Mouse (Mus musculus): Measurements from ENCODE around the gene Calca. TPM values are rescaled to one million over a fixed set of nuclear protein-coding genes. Genes with fewer than 3 reads are reported as not detected.
A peak's percentile ranks its signal among the peaks of the same experiment; 100 is the strongest.
"Not testable (repeated sequence)": the region's sequence is repeated elsewhere in the genome, so short reads cannot be mapped to it uniquely, and the experiment has no call there.

Calca gene
- polyA plus RNA-seq (2015; fragmentation: Nextera tagmentation; extraction: Ambion mirVana) = 12.0 and 14.0 TPM in 2 replicates

GRCm38 (mm10) chr7:114636102-114636501 is at the start of gene Calca:
TSS of gene Calca (minus strand) at chr7:114636357.
- WGBS = 1% methylated on average over 12 of the region's 12 CpGs
- peak within 1 kb of the TSS; percentile 61 for H3K9ac ChIP-seq

GRCm38 (mm10) chr7:114672697-114673096 is 36.5 kb upstream of the Calca start:
- Histone ChIP-seq H3K4me3 (no peak overlapping the region), H3K9me3 (no peaks in the 10 kb centered on the region), H3K9ac (no peak overlapping the region), H3K4me1 (replicated peaks) (0 out of 2 replicates have a peak, but pooled peaks cover 5% of the 10 kb centered on the region), H3K36me3 (no peaks in the 10 kb centered on the region), H3K4me2 (no peak overlapping the region), H3K27ac (replicated peaks) (no peak overlapping the region), H3K27me3 (no peaks in the 10 kb centered on the region)
- no peak for ATAC-seq (ENCODE audit: low read depth)
- 35% methylated on average over 2 of the region's 2 CpGs for WGBS

More at GRCm38 (mm10) chr7:114636102-114636501, at the start of gene Calca:
- ATAC-seq (ENCODE audit: low read depth) = peak; percentile 71; the same call in 1 of the 2 replicates
- no peak within 1 kb of the TSS for H3K27ac ChIP-seq (replicated peaks)
- peaks cover 11% of the 10 kb centered on the region for H3K4me1 ChIP-seq (replicated peaks)
- peak within 1 kb of the TSS; percentile 95 for H3K4me2 ChIP-seq
- no peaks in the 10 kb centered on the region for H3K36me3 ChIP-seq
- peak within 1 kb of the TSS; percentile 41 for H3K4me3 ChIP-seq
- H3K9me3 ChIP-seq = no peaks in the 10 kb centered on the region
- peaks cover 21% of the 10 kb centered on the region for H3K27me3 ChIP-seq

GRCm38 (mm10) chr7:114671405-114671804 is 35.2 kb upstream of the Calca start:
- no peak overlapping the region for H3K4me3 ChIP-seq
- no peak for ATAC-seq (ENCODE audit: low read depth)
- H3K27ac ChIP-seq (replicated peaks) = no peak overlapping the region
- WGBS = 80% methylated on average over 1 of the region's 1 CpGs
- H3K4me1 ChIP-seq (replicated peaks) = 0 out of 2 replicates have a peak, but pooled peaks cover 5% of the 10 kb centered on the region
- no peak overlapping the region for H3K9ac ChIP-seq
- no peaks in the 10 kb centered on the region for H3K36me3 ChIP-seq
- H3K4me2 ChIP-seq = no peak overlapping the region
- H3K27me3 ChIP-seq = no peaks in the 10 kb centered on the region
- H3K9me3 ChIP-seq = no peaks in the 10 kb centered on the region

- H3K9me3 ChIP-seq = no peaks in the 10 kb centered on the region
- no peak overlapping the region for H3K4me3 ChIP-seq
- no peak overlapping the region for H3K9ac ChIP-seq
- no peak overlapping the region for H3K4me2 ChIP-seq
- H3K4me1 ChIP-seq (replicated peaks) = no peaks in the 10 kb centered on the region
- no peaks in the 10 kb centered on the region for H3K36me3 ChIP-seq
- no peak overlapping the region for H3K27ac ChIP-seq (replicated peaks)
- no peak for ATAC-seq (ENCODE audit: low read depth)
- no peaks in the 10 kb centered on the region for H3K27me3 ChIP-seq
- 55% methylated on average over 3 of the region's 3 CpGs for WGBS
Measured at GRCm38 (mm10) chr7:114649730-114650129, 13.6 kb upstream of the Calca start.

- ATAC-seq (ENCODE audit: low read depth) = no peak
- Histone ChIP-seq H3K4me1 (replicated peaks) (no peaks in the 10 kb centered on the region), H3K36me3 (no peaks in the 10 kb centered on the region), H3K4me3 (no peak overlapping the region), H3K27me3 (no peaks in the 10 kb centered on the region), H3K27ac (replicated peaks) (no peak overlapping the region), H3K9ac (no peak overlapping the region), H3K4me2 (no peak overlapping the region), H3K9me3 (no peaks in the 10 kb centered on the region)
- WGBS = 65% methylated on average over 3 of the region's 3 CpGs
Measured at GRCm38 (mm10) chr7:114648791-114649190, 12.6 kb upstream of the Calca start.

GRCm38 (mm10) chr7:114635569-114636101 is 522 bp downstream of the Calca start:
- H3K27me3 ChIP-seq = peaks cover 21% of the 10 kb centered on the region
- WGBS = under 1% methylated on average over 20 of the region's 20 CpGs

GRCm38 (mm10) chr7:114634386-114634785 is 1.8 kb downstream of the Calca start:
- no peaks in the 10 kb centered on the region for H3K9me3 ChIP-seq

More at GRCm38 (mm10) chr7:114635569-114636101, 522 bp downstream of the Calca start:
- Histone ChIP-seq H3K9me3 (no peaks in the 10 kb centered on the region), H3K4me2 (peak overlapping the region; percentile 95), H3K4me1 (replicated peaks) (peaks cover 11% of the 10 kb centered on the region), H3K36me3 (no peaks in the 10 kb centered on the region), H3K4me3 (peak overlapping the region; percentile 41), H3K27ac (replicated peaks) (no peak overlapping the region), H3K9ac (peak overlapping the region; percentile 61)
- peak; percentile 59; the same call in 1 of the 2 replicates for ATAC-seq (ENCODE audit: low read depth)

GRCm38 (mm10) chr7:114625966-114626365 is 10.2 kb downstream of the Calca start:
- no peak overlapping the region for H3K27ac ChIP-seq (replicated peaks)
- H3K9me3 ChIP-seq = no peaks in the 10 kb centered on the region
- no peaks in the 10 kb centered on the region for H3K36me3 ChIP-seq
- no peaks in the 10 kb centered on the region for H3K27me3 ChIP-seq
- no peaks in the 10 kb centered on the region for H3K4me1 ChIP-seq (replicated peaks)
- H3K9ac ChIP-seq = no peak overlapping the region
- no peak overlapping the region for H3K4me3 ChIP-seq
- no peak for ATAC-seq (ENCODE audit: low read depth)
- no peak overlapping the region for H3K4me2 ChIP-seq
- 95% methylated on average over 3 of the region's 3 CpGs for WGBS

More at GRCm38 (mm10) chr7:114634386-114634785, 1.8 kb downstream of the Calca start:
- H3K27ac ChIP-seq (replicated peaks) = no peak overlapping the region
- no peak overlapping the region for H3K4me3 ChIP-seq
- peaks cover 21% of the 10 kb centered on the region for H3K27me3 ChIP-seq
- WGBS = 81% methylated on average over 7 of the region's 7 CpGs
- no peak for ATAC-seq (ENCODE audit: low read depth)
- no peaks in the 10 kb centered on the region for H3K36me3 ChIP-seq
- H3K9ac ChIP-seq = no peak overlapping the region
- H3K4me1 ChIP-seq (replicated peaks) = peaks cover 11% of the 10 kb centered on the region
- no peak overlapping the region for H3K4me2 ChIP-seq

GRCm38 (mm10) chr7:114616759-114617158 is 19.4 kb downstream of the Calca start:
- no peak for ATAC-seq (ENCODE audit: low read depth)
- Histone ChIP-seq H3K4me1 (replicated peaks) (no peaks in the 10 kb centered on the region), H3K27me3 (no peaks in the 10 kb centered on the region), H3K9ac (no peak overlapping the region), H3K4me2 (no peak overlapping the region), H3K27ac (replicated peaks) (no peak overlapping the region), H3K9me3 (no peaks in the 10 kb centered on the region), H3K4me3 (no peak overlapping the region), H3K36me3 (no peaks in the 10 kb centered on the region)
- 92% methylated on average over 6 of the region's 6 CpGs for WGBS

GRCm38 (mm10) chr7:114594391-114594790 is 41.8 kb downstream of the Calca start:
- not testable (repeated sequence) for ATAC-seq (ENCODE audit: low read depth); H3K9ac ChIP-seq; H3K27me3 ChIP-seq; H3K36me3 ChIP-seq; H3K4me3 ChIP-seq; H3K4me2 ChIP-seq; H3K27ac ChIP-seq (replicated peaks); H3K9me3 ChIP-seq; H3K4me1 ChIP-seq (replicated peaks)
- WGBS = 94% methylated on average over 8 of the region's 8 CpGs

GRCm38 (mm10) chr7:114582441-114582840 is 53.7 kb downstream of the Calca start:
- no peak for ATAC-seq (ENCODE audit: low read depth)
- no peaks in the 10 kb centered on the region for H3K36me3 ChIP-seq
- no peaks in the 10 kb centered on the region for H3K4me1 ChIP-seq (replicated peaks)
- no peak overlapping the region for H3K27ac ChIP-seq (replicated peaks)
- no peak overlapping the region for H3K4me3 ChIP-seq
- no peak overlapping the region for H3K9ac ChIP-seq
- no peaks in the 10 kb centered on the region for H3K27me3 ChIP-seq
- 50% methylated on average over 2 of the region's 2 CpGs for WGBS
- no peaks in the 10 kb centered on the region for H3K9me3 ChIP-seq
- H3K4me2 ChIP-seq = no peak overlapping the region

Data from neural tube, embryonic 13.5 days (tissue).